Mouse (Mus musculus) hindbrain, embryonic 13.5 days (tissue): ENCODE measurements around the gene Lancl3. TPM values are rescaled to one million over a fixed set of nuclear protein-coding genes. Genes with fewer than 3 reads are reported as not detected.

Experiments
- ATAC-seq: fragments of 200-750 bp; cut with Nextera tagmentation; 2 replicates; pipeline ENCODE4 v1.8.0; 2017; ENCODE audit warnings: moderate TSS enrichment; ENCODE audit not compliant: low FRiP score
- H3K27ac ChIP-seq: fragments of 300-500 bp; sonication (generic); 2 replicates; pipeline ENCODE4 v1.5.1; 2015; ENCODE audit warnings: inconsistent platforms, mild to moderate bottlenecking, moderate library complexity
- H3K27me3 ChIP-seq: fragments of 300-500 bp; sonication (generic); 2 replicates; pipeline ENCODE4 v1.6.1; 2015; ENCODE audit warnings: mild to moderate bottlenecking, inconsistent platforms
- H3K36me3 ChIP-seq: fragments of 300-500 bp; sonication (generic); 2 replicates; pipeline ENCODE4 v1.6.1; 2015; ENCODE audit warnings: mild to moderate bottlenecking, inconsistent platforms
- H3K4me1 ChIP-seq: fragments of 300-500 bp; sonication (generic); replicated peaks from 2 replicates; pipeline ENCODE4 v1.6.1; 2015; ENCODE audit warnings: inconsistent platforms
- H3K4me2 ChIP-seq: fragments of 300-500 bp; sonication (generic); 2 replicates; pipeline ENCODE4 v1.6.1; 2015; ENCODE audit warnings: inconsistent platforms, mild to moderate bottlenecking, moderate library complexity
- H3K4me3 ChIP-seq: fragments of 300-500 bp; sonication (generic); 2 replicates; pipeline ENCODE4 v1.5.1; 2015; ENCODE audit warnings: mild to moderate bottlenecking, inconsistent platforms
- H3K9ac ChIP-seq: fragments of 300-500 bp; sonication (generic); 2 replicates; pipeline ENCODE4 v1.6.1; 2015; ENCODE audit warnings: mild to moderate bottlenecking, inconsistent platforms
- H3K9me3 ChIP-seq: fragments of 300-500 bp; sonication (generic); 2 replicates; pipeline ENCODE4 v1.6.1; 2016; ENCODE audit warnings: inconsistent platforms
- WGBS: fragments of 180-500 bp; shearing (Covaris S2); methylation state at CpG from one replicate; pipeline ENCODE4 v1.1.7; 2015; 5-methylcytosine and 5-hydroxymethylcytosine counted together
- polyA plus RNA-seq: library from polyadenylated mRNA; unstranded; fragments of >200 nt; fragmentation: Nextera tagmentation; extraction: Ambion mirVana; gene quantifications from 2 replicates; pipeline ENCODE4 v1.2.1, GENCODE M21; 2015

Gene Lancl3
- polyA plus RNA-seq, 1 experiment from 2014 or later = 4.0 TPM

DNA sequence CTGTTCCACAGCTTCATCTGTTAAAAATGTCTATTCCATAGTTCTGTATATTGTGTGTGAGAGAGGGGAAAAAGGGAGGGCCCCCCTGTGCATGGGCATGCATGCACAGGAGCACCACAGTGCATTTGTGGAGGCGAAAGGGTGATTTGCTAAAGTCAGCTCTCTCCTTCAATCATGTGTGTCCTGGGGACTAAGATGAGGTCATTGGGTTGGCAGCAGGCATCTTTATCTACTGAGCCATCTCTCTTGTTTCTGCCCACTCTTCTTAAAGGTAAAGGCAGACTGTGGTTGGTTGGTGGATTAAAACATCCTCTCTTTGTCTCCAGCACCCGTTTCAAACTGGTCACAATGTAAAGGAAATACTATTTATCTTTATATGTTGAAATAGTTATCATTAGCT is 27.4 kb downstream of the Lancl3 start:
- 76% methylated on average over 2 of the region's 2 CpGs for WGBS
- no peak overlapping the region for H3K27ac ChIP-seq
- no peak for ATAC-seq
- no peak overlapping the region for H3K4me2 ChIP-seq
- no peak overlapping the region for H3K4me3 ChIP-seq
- no peaks in the 10 kb centered on the region for H3K4me1 ChIP-seq
- H3K9ac ChIP-seq = no peak overlapping the region
- H3K27me3 ChIP-seq = no peaks in the 10 kb centered on the region
- H3K36me3 ChIP-seq = no peaks in the 10 kb centered on the region
- no peaks in the 10 kb centered on the region for H3K9me3 ChIP-seq

DNA sequence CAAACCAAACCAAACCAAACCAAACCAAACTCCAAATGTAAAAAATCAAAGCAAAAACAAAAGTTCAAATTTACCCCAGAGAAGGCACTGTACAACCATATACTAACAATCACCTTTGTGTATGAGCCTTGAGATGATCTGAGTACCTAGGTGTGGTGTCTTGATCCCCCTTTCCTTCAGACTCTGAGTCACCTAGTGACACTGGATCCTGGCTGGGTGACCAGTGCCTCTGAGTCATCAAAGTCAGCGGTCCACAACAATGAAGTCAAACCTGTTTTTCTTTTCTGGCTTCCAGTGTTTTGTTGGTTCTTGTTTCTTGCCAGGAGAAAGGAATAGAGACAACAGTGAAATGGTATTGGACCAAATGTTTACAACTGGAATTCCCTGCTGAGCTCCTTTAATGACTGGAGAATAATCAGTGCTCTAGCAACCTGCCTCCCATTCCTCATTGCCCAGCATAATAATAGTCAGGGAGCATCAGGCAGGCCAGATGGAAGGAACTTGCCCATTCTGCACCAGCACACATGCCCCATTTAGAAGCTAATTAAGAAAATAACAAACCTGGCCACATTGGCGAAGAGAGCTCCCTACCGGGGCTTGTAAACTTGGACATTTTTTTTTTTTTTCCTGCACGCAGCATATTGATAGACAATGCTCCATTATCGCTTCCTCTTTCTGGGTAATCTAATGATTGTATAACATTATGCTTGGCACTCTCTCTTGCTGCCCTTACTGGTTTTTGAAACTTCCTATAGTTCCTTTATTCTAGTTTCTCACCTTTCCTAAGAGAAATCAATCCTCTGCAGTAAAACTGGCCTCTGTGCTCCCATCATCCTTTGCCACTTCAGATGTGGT is 41.3 kb downstream of the Lancl3 start:
- Histone ChIP-seq H3K4me2 (no peak overlapping the region), H3K36me3 (no peaks in the 10 kb centered on the region), H3K9me3 (no peaks in the 10 kb centered on the region), H3K4me3 (no peak overlapping the region), H3K27me3 (no peaks in the 10 kb centered on the region), H3K9ac (no peak overlapping the region), H3K4me1 (peaks cover 4% of the 10 kb centered on the region; the same call in 1 of the 2 replicates), H3K27ac (no peak overlapping the region)
- WGBS = 60% methylated on average over 5 of the region's 5 CpGs
- ATAC-seq = peak; percentile 49

DNA sequence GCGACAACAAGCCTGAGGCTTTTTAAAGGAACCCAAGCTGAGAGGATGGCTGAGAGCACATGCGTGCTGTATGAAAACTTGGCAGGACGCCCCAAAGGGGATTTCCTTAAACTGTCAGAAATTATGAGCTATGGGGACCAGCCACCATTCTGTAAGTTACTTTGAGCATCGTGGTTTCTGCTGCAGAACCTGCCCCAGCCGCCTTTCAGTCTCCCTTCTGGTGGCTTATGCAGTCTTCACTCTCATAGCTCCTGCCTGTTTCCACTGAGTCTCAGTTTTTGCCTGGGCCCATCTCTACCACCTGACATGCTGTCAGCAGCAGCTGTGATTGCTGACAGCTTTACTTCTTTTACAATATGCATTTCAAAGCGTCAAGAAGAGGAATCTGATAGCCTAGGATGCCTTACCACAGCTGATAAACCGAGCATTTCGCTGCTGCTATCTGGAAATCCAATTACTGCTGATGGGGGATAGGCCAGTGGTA is 43.7 kb downstream of the Lancl3 start:
- Histone ChIP-seq H3K4me3 (no peak overlapping the region), H3K4me1 (peaks cover 4% of the 10 kb centered on the region; the same call in 1 of the 2 replicates), H3K9me3 (no peaks in the 10 kb centered on the region), H3K36me3 (no peaks in the 10 kb centered on the region), H3K4me2 (no peak overlapping the region), H3K27ac (peak overlapping the region; percentile 52; the same call in 1 of the 2 replicates), H3K27me3 (no peaks in the 10 kb centered on the region), H3K9ac (no peak overlapping the region)
- ATAC-seq = no peak
- 65% methylated on average over 8 of the region's 8 CpGs for WGBS

DNA sequence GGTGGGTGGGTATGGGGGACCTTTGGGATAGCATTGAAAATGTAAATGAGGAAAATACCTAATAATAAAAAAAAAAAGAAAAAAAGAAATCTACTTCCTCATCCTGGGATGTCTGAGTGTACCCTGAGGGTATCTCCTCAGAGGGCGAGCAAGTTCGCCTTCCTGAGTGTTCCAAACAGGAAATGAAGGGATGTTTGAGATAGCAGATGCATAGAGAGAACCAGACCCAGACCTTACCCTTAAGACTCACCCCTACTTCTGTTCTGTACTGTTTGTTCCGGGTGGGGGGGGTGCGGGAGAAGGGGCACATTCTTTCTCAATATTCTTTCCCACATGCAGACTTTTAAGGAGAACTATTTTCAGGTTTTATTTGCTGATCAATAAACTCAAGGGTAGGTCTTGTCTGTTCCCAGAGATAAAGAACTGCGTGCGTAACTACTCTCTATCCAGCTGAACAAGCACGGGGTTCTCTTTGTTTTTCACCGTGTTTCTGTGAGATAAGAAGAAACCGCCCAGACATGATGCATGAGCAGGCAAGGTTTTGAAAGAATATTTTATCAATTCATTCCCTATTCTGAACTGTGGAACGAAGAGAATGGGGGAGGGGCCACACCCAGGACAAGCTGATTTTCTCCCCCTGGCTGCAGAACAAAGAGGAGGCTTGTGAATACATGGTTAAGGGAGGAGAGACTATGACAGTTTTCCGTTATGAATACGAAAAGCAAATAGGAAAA is 45.1 kb downstream of the Lancl3 start:
- no peak overlapping the region for H3K9ac ChIP-seq
- no peak for ATAC-seq
- no peak overlapping the region for H3K4me3 ChIP-seq
- H3K36me3 ChIP-seq = no peaks in the 10 kb centered on the region
- peaks cover 4% of the 10 kb centered on the region; the same call in 1 of the 2 replicates for H3K4me1 ChIP-seq
- H3K4me2 ChIP-seq = no peak overlapping the region
- WGBS = 60% methylated on average over 12 of the region's 12 CpGs
- H3K9me3 ChIP-seq = no peaks in the 10 kb centered on the region
- peak overlapping the region; percentile 23; the same call in 1 of the 2 replicates for H3K27ac ChIP-seq
- H3K27me3 ChIP-seq = no peaks in the 10 kb centered on the region

DNA sequence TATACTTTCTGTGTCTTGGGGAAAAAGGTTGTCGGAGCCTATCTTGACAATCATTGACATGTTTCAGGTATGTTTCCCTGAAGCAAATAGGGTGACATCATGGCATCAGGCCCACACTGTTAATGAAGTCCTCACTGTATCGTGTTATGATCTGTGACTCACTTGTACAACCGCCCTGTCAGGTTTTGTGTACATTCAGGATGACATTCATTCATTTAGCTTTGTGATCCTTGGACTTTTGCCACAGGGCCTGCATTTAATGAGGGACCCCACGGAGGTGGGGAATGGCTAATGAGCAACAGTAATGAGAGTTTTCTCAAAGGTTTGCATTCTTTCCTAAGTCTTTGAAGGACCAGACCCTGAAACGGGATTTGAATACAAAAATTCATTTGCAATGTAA is 49.2 kb downstream of the Lancl3 start:
- Histone ChIP-seq H3K4me3 (no peak overlapping the region), H3K4me1 (peaks cover 4% of the 10 kb centered on the region; the same call in 1 of the 2 replicates), H3K36me3 (no peaks in the 10 kb centered on the region), H3K4me2 (no peak overlapping the region), H3K9ac (no peak overlapping the region), H3K27me3 (no peaks in the 10 kb centered on the region), H3K27ac (no peak overlapping the region), H3K9me3 (no peaks in the 10 kb centered on the region)
- no peak for ATAC-seq
- WGBS = 44% methylated on average over 5 of the region's 5 CpGs

DNA sequence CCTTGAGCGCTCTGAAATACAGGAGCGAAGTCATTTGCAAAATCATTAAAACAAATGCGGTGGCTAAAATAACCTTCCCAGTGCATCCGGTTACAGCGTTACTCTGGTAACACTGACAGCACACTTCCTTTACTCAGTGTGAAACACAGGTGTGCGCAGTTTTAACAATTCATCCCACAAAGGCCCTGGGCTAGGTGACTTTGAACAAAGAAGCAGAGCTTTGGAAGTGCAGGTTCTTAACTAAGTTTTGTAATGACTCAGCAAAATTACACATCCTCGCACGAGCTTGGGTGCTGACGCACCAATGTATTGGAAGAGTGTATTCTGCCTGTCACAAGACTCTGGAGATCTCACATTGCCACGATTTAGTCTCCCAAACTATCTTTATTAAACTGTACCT is 54.3 kb downstream of the Lancl3 start:
- 86% methylated on average over 10 of the region's 10 CpGs for WGBS

DNA sequence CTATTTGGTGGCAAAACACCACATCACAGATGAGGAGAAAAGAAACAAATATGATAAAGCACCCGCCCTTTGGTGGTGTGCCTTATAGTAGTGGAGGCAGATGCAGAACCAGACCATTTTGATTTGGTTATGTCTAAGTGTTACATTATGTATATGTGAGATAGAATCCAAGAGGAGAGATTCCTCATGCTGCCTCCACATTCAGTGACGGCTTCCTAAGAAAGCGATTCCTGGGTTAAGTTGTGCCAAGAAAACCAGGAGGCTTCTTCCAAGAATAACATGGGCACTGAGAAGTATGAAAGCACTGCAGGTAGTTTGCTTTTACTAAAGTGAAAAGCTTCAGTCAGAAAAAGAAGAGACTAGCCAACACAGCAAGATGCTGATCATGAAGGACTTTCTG is 55.2 kb downstream of the Lancl3 start:
- Histone ChIP-seq H3K4me1 (no peaks in the 10 kb centered on the region), H3K9me3 (no peaks in the 10 kb centered on the region), H3K4me2 (no peak overlapping the region), H3K27me3 (no peaks in the 10 kb centered on the region), H3K9ac (no peak overlapping the region), H3K27ac (no peak overlapping the region), H3K36me3 (no peaks in the 10 kb centered on the region), H3K4me3 (no peak overlapping the region)
- ATAC-seq = no peak
- 90% methylated on average over 3 of the region's 3 CpGs for WGBS

More for the DNA sequence above, 54.3 kb downstream of the Lancl3 start:
- no peaks in the 10 kb centered on the region for H3K9me3 ChIP-seq
- no peaks in the 10 kb centered on the region for H3K36me3 ChIP-seq
- no peak overlapping the region for H3K4me2 ChIP-seq
- no peaks in the 10 kb centered on the region for H3K4me1 ChIP-seq
- H3K27ac ChIP-seq = no peak overlapping the region
- no peak for ATAC-seq
- H3K27me3 ChIP-seq = no peaks in the 10 kb centered on the region
- H3K9ac ChIP-seq = no peak overlapping the region
- no peak overlapping the region for H3K4me3 ChIP-seq

DNA sequence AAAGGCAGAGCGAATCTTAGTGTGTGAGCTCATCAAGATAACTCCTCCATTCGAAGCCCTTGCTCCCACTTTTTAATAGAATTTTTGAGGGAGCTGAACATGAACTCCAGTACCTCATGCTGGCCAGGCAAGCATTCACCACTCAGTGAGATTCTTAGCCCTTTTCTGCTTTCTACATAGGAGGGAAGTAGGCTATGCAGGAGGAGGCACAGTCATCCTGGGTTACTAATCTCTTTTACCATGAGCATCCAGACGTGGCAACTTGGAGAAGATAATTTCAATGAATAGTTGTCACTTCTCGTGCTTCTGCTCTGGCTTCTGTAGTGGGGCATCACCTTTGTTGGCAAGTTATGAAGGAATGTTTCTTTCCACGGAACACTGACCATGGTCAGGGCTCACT is 57.1 kb downstream of the Lancl3 start, which contains the start of gene Gm14862:
Gene Gm14862 (minus strand): TSS at position 134 of the 400 bp plus-strand sequence.
- no peaks in the 10 kb centered on the region for H3K4me1 ChIP-seq
- H3K27me3 ChIP-seq = no peaks in the 10 kb centered on the region
- H3K4me2 ChIP-seq = no peak within 1 kb of the TSS
- H3K36me3 ChIP-seq = no peaks in the 10 kb centered on the region
- no peaks in the 10 kb centered on the region for H3K9me3 ChIP-seq
- no peak within 1 kb of the TSS for H3K4me3 ChIP-seq
- no peak within 1 kb of the TSS for H3K27ac ChIP-seq
- WGBS = 82% methylated on average over 5 of the region's 5 CpGs
- no peak for ATAC-seq
- H3K9ac ChIP-seq = no peak within 1 kb of the TSS

DNA sequence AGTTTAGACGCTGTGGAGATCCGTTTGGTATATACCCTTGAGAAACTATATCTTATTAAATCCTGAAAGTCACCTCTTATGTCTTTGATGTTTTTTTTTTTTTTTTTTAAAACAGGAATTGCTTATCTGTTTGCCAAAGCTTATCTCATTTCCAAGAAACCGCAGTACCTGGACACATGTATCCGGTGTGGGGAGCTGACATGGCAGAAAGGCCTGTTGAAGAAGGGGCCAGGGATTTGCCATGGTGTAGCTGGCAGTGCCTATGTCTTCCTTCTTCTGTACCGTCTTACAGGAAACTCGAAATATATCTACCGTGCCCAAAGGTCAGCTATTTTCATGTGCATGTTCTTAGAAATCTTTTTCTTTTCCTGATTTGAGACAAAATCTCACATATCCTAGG is 58.1 kb downstream of the Lancl3 start:
- Histone ChIP-seq H3K27me3 (no peaks in the 10 kb centered on the region), H3K9me3 (no peaks in the 10 kb centered on the region), H3K9ac (no peak overlapping the region), H3K27ac (no peak overlapping the region), H3K4me1 (no peaks in the 10 kb centered on the region), H3K4me3 (no peak overlapping the region), H3K4me2 (no peak overlapping the region), H3K36me3 (no peaks in the 10 kb centered on the region)
- no peak for ATAC-seq
- whole genome bisulfite sequencing = 94% methylated on average over 7 of the region's 7 CpGs

DNA sequence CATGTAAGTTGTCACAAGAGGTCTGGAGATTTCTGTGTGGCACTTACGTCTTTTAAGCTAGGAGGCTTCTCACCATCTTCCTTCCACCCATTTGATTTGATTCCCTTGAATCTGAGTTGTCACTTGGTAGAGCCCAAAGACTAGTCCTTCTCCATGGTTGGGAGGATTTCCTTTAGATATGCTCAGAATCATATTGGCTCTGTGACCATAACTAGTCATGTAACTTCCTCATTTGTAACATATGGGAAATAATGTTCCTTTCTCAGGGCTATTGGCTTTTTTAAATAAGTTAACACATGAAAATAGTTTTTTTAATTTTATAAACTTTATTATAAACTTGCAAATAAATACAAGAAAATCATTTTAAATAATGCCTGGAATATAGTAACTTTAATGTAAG is 59.6 kb downstream of the Lancl3 start:
- H3K9me3 ChIP-seq = no peaks in the 10 kb centered on the region
- H3K27me3 ChIP-seq = no peaks in the 10 kb centered on the region
- H3K4me2 ChIP-seq = no peak overlapping the region
- H3K27ac ChIP-seq = no peak overlapping the region
- no peaks in the 10 kb centered on the region for H3K4me1 ChIP-seq
- 77% methylated on average over 1 of the region's 1 CpGs for WGBS
- ATAC-seq = no peak
- H3K9ac ChIP-seq = no peak overlapping the region
- H3K36me3 ChIP-seq = no peaks in the 10 kb centered on the region
- no peak overlapping the region for H3K4me3 ChIP-seq

DNA sequence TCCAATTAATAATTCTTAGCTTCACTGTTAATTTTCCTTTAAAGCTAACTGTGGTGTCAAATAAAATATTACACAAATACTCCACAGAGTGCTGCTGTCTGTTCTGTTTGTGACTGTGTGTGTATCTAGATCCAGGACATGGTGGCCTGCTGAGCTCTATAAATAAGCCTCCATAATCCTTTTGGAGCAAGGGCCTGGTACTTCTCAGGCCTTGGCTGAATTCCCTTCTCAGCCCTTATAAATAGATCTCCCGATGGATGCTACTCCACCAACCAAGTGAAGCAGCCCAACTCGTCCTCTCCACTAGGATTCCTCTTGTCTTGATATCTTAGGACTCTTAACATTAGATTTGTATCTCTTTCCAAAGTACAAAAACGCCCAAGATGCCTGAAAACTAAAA is 71.4 kb downstream of the Lancl3 start:
- Histone ChIP-seq H3K4me1 (no peaks in the 10 kb centered on the region), H3K27me3 (no peaks in the 10 kb centered on the region), H3K9ac (no peak overlapping the region), H3K4me3 (no peak overlapping the region), H3K36me3 (no peaks in the 10 kb centered on the region), H3K4me2 (no peak overlapping the region), H3K27ac (no peak overlapping the region), H3K9me3 (no peaks in the 10 kb centered on the region)
- WGBS = 69% methylated on average over 3 of the region's 3 CpGs
- ATAC-seq = no peak

DNA sequence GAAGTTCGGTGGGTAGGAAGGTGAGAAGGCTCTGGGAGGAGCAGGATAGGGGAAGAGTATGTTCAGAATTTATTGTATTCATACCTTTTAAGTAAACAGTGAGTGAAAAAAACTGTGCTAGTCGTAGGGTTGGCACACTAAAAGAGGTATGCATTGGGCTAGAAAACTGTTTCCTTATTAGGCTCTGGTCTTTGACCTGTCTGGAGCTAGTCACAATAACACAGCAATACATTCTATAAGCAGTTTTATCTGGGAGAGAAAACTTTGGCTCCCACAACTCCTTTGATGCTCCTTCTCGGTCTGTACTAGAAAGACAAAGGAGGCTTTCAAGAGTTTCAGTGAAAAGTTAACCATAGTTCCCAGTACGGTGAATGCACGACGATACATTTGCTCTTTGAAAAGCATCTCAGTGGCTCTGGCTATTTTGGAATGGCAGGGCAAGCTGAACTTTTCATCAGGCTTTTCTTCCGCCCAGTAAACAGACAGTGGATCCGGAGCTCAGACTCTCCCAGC is 72.3 kb downstream of the Lancl3 start:
- Histone ChIP-seq H3K4me1 (no peaks in the 10 kb centered on the region), H3K4me3 (peak overlapping the region; percentile 55), H3K27me3 (no peaks in the 10 kb centered on the region), H3K36me3 (no peaks in the 10 kb centered on the region), H3K9ac (peak overlapping the region; percentile 75; the same call in 1 of the 2 replicates), H3K27ac (peak overlapping the region; percentile 35; the same call in 1 of the 2 replicates), H3K9me3 (no peaks in the 10 kb centered on the region), H3K4me2 (peak overlapping the region; percentile 55)
- no peak; the same call in 1 of the 2 replicates for ATAC-seq
- 25% methylated on average over 8 of the region's 8 CpGs for WGBS
